Mouse (Mus musculus) layer of hippocampus, adult 9-11 months (tissue): ENCODE measurements around the gene Srd5a1.

Experiments used
- DNase-seq: peaks from one replicate; pipeline ENCODE4 v3.0.0; 2022

The Srd5a1 gene

DNA sequence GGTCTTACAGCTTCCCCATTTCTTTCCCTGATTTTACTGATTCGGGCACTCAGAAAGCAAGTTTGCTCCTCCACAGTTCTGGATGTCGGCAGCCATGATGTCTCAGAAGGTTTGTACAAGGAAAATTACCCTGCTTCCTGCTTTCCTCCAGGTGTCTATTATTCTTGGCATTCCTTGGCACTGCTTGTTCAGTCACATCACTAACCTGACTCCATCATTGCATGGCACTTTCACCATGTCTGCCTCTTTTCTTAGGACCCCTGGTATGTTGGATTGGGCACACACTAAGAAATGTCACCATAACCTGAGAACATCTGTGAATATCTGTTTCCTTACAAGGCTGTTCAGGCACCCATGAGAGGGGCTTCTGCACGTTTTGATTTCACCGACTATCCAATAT is 75.2 kb downstream of the Srd5a1 start:
- DNase-seq: no peak

- DNase-seq: peak; percentile 99
These were observed 76.3 kb downstream of the Srd5a1 start for GRCm38 (mm10) chr13:69534654-69535551.

DNA sequence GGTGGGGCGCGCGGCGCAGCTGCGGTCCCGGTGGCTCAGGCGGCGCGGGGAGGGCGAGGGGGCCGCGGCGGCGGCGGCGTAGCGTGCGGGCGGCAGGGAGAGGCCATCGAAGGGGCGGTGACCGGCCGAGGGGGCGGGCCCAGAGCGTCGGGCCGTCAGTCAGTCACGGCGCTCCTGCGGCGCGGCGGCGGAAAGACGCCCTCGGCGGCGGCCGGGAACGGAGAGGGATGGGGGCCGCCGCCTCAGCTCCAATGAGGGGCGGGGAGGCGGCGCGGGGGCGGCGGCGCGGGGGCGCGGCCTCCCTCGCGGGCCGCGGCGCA is 76.9 kb downstream of the Srd5a1 start, which contains the start of gene Tent4a:
Tent4a (minus strand) TSS at position 284 of the 320 bp plus-strand sequence.
- no peak for DNase-seq

DNA sequence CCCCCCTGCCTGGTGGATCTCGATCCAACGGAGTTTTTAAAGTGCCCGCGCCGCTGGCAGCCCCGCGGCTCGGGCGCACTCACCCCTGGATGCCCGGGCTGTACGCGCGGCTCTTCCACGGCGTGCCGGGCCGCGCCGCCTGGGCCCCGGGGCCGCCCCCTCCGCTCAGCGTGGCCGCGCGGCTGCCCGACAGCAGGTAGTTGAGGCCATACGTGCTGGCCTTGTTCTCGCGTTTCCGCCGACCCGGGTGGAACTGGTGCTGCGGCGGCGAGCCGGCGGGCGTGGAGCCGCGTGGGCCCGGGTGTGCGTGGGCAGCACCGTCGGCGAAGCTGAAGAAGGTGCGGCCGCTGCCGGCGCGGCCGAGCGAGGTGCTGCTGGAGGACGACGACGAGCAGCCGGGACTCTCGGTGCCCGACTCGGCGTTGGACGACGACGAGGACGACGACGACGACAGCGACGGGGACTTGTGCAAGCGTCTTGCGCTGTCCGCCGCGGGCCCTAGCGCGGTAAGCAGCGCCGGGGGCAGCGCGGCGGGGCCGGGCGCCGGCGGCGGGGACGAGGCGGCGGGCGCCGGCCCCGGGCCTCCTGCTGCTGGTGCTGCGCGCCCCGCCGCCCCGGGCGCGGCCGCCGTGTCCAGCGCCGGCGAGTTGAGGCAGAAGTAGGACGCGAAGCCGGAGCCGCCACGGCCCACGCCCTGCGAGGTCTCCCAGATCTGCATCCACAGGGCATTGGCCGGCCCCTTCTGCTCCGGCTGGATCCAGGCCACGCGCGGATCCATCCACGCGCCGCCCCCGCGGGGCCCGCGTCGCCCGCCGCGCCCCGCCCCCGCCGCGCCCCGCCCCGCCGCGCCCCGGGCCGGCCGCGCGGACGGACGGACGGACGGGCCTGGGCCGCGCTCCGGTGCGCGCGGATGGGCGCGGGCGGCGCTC is 77.6 kb downstream of the Srd5a1 start, which contains the start of gene Nsun2:
Nsun2 (plus strand) TSS at position 342 of the 929 bp plus-strand sequence.
- peak; percentile 61 for DNase-seq

DNA sequence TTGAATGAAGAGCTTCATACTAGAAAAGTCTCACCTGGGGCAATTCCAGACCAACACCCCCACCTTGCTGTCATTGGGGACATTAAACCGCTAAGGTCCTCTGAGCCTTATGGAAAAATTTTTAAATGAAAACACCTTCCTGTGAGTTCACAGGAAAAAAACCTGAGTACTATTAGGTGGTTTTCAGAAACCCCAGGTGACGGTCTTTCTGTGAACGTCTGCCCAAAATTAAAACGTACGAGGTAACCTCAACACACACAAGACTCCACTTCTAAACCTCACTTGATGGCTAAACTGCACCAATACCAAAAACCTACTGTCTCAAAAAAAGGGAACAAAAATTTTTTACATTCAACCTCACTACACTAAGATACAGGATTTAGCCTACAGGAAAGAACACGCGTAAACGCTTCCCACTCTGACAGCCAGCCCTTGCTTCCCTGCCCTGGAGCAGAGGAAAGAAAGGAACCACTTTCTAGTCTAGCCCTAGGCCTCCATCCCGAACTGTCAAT is 78.3 kb downstream of the Srd5a1 start:
- DNase-seq: no peak

DNA sequence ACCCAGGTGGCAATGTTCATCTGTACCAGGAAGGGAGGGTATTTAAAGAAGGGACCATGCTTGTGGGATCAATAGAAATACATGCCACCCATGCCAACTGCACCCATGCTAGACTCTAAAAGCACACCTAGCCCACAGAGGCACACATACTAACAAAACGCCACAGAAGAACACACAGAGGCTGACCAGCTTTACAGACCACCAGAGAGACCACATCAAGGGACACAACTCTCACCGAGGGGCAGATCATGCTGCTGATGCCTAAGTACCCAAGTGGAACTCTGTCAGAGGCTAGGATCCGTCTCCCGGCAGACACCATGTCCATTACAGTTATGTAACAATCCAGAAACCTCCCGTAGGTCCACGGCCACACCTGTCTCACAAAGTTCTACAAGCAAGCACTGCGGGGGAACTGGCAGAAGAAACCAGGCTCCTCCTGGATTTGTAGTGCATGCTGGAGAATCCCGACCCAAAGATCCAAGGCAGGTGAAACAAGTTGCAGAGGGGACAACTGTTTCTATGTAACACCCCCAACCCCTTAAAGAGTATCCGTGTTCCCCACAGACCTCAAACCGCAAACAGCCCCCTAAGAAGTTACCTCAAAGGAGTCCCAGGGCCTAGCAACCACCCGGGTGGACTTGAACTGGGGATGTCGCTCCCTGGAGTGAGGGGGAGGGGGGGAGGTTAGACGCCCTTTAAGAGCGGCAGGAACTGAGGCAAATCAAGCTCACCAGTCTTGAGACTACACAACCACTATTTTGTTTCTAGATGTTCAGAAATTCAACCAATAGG is 78.9 kb downstream of the Srd5a1 start:
- DNase-seq: no peak

DNA sequence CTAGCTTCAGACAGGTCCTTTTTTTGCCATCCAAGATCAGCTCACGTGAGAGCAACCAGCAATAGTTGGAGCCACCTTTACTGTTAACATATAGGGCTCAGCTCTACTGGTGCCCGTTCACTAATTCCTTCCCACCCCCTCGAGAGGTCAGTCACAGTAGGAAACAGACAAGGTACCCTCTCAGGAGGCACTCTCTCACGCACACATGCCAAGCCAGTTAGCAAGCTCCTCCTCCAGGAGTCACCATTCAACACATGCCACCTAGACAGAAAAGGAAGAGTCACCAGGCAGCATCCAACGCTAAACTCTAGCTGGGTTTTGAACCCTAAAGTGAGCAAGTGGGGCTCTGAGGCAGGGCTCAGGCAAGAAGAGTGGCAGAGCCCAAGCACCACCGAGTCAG is 79.8 kb downstream of the Srd5a1 start:
- no peak for DNase-seq

- no peak for DNase-seq
These were observed 80.3 kb downstream of the Srd5a1 start for GRCm38 (mm10) chr13:69530951-69531350.

- no peak for DNase-seq
These were observed 81.1 kb downstream of the Srd5a1 start for GRCm38 (mm10) chr13:69530156-69530555.

DNA sequence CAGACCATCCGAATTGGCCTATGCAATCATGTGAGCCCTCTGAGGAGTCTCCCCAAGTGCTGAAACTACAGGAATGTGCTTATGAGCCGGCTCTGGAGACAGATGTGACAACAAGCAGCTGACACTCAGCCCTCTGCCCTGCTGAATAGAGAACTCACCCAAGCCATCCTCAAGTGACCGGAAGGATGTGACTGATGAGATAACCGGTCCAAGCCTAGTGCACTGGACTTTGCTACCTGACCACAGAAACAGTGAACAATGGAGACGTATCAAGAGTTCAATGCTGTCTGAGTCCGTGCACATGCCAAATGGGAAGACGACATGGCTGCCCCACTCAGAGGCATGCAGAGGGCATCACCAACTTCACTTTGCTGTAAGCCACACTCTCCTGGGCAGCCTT is 82.7 kb downstream of the Srd5a1 start:
- DNase-seq: no peak

DNA sequence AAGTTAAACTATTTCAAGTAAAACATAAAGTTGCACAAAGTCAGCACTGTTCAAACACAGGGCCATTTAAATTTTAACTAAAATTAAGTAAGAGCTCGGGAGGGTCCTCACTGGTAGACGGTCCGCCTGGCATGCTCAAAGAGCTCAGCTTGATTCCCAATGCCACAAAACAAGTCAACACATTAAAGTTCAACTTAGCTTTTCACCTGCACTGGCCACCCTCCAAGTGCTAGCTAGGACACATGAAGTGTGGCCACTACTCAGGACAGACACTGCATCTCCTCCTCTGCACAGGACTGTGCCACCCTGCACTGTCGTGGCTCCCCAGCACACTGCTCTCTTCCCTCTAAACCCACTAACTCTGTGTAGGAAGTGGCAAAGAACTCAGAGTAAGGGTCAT is 85.4 kb downstream of the Srd5a1 start:
- DNase-seq: no peak

DNA sequence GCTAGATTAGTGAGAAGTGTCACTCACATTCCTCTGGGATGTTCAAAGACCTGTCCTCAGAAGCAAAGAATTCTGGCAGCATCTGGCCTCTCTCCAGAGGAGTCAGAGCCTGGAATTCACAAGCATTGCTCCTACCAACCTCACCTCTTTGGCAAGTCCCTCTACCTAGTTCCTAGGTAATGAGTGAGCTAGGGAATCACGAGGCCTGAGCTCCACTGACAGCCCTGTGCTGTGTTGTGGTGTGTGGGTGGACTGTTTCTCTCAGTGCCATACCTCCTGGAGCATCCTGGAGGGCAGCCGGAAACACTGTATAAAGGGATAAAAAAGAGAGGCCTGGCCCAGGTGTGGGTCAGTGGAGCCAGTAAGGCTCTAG is 87.1 kb downstream of the Srd5a1 start:
- no peak for DNase-seq
